Mouse (Mus musculus) urinary bladder, postnatal 25 days (tissue): ENCODE measurements around the gene Olfr1025-ps1.

Source experiments
- DNase-seq: peaks from one replicate; pipeline ENCODE4 v3.0.0; 2022; ENCODE audit warnings: low spot score

Gene Olfr1025-ps1

DNA sequence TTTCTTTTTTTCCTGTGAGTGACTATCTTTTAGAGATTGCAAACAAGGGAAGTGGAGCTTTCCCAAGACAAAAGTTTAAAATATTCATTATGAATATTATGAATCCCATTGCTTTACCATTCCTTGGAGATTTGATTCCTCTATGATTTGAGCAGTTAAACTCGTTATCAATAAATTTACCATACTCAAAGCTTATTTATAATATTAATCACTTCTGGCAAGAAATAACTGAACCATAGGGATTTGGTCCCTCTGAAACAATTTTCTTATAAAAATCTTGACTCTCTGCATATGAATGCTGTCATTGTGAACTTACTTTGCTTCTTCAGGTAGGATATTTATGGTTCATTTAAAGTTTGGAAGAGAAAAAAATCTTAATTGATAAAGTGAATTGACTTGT, at the start of gene Olfr1025-ps1:
Olfr1025-ps1 (plus strand) TSS at position 301 of the 400 bp plus-strand sequence.
- DNase-seq, result no peak

DNA sequence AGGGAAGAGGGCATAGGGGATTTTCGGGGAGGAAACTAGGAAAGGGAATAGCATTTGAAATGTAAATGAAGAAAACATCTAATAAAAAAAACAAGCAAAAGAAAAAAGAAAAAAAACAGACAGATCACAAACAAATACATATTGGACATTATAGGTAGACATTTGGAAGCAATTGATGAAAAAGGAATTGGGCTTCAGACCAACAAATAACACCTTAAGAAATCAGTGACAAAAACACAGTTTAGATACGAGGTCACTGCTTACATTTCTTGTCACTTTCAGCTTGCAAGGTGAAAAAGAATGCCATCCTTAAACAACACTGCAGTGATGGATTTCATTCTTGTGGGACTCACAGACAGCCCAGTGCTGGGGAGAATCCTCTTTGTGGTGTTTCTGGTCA, 46.7 kb upstream of the Olfr1025-ps1 start, which contains the start of gene Olfr1022:
Olfr1022 (plus strand) TSS at position 301 of the 400 bp plus-strand sequence.
- no peak for DNase-seq

- DNase-seq, result no peak
Measured at GRCm38 (mm10) chr2:85885340-85885739, 29.7 kb upstream of the Olfr1025-ps1 start, which contains the start of gene Olfr1023. Gene Olfr1023, plus strand, starts transcription at chr2:85885640.

DNA sequence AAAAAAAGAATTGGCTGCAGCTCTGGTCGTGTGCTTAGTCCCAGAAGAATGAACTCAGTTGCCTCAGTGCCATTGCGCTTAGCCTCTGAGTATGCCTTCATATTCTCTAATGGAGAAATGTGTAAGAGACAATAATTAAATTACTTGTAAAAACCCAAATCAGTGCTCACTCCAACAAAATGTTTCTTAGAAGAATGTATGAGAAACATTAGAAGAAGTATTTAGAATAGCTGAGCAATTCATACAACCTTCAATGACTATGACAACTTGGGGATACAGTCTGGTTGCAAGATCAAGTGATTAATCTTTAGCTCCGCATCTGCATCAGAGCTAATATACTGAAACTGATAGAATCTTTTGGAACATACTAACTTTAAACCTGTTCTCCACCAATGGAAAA, 10.0 kb upstream of the Olfr1025-ps1 start, which contains the start of gene Olfr1024:
Olfr1024 (minus strand) TSS at position 101 of the 400 bp plus-strand sequence.
- no peak for DNase-seq

DNA sequence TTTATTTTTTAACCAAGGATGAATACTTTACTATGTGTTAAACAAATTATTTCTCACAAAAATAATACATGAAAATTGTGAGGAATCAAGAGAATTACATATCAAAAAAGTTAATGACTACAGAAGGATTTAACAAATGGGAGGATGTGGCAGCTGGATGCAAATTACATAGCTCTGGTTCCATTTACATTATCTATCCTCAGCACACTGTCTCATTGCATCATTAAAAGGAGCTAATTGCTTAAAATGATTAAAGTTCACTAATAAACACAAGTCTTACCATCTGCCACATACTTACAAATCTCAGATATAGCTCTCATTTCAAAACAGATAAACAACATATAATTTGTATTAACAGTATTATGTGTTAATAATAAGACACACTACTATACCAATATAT, 1.8 kb upstream of the Olfr1025-ps1 start:
- no peak for DNase-seq

- DNase-seq, result no peak
Measured at GRCm38 (mm10) chr2:85921258-85921657, 6.3 kb downstream of the Olfr1025-ps1 start, which contains the start of gene Olfr1026. Gene Olfr1026, plus strand, starts transcription at chr2:85921558.

GRCm38 (mm10) chr2:85950137-85950536, 35.1 kb downstream of the Olfr1025-ps1 start, which contains the start of gene Olfr1028:
Gene Olfr1028, plus strand, starts transcription at chr2:85950437.
- no peak for DNase-seq
